Mouse (Mus musculus) thymus, adult 2 months (tissue): Measurements from ENCODE around the gene Hdac9. TPM values are rescaled to one million over a fixed set of nuclear protein-coding genes. Genes with fewer than 3 reads are reported as not detected.

Source experiments
- DNase-seq: peaks from one replicate; pipeline ENCODE4 v3.0.0; 2021
- H3K27ac ChIP-seq: fragments of 200-500 bp; 2 replicates; pipeline ENCODE4 v1.5.1; 2012; ENCODE audit warnings: low read length, control low read depth; ENCODE audit not compliant: control insufficient read depth, insufficient read depth
- H3K27me3 ChIP-seq: fragments of 200-500 bp; 2 replicates; pipeline ENCODE4 v1.6.1; 2012; ENCODE audit warnings: mild to moderate bottlenecking, low read length, moderate library complexity, mixed read lengths; ENCODE audit not compliant: control insufficient read depth, insufficient read depth
- H3K36me3 ChIP-seq: fragments of 200-500 bp; 2 replicates; pipeline ENCODE4 v1.6.1; 2012; ENCODE audit warnings: mild to moderate bottlenecking, low read length, moderate library complexity; ENCODE audit not compliant: control insufficient read depth, insufficient read depth
- H3K4me1 ChIP-seq: fragments of 200-500 bp; replicated peaks from 2 replicates; pipeline ENCODE4 v1.6.1; 2012; ENCODE audit warnings: low read length; ENCODE audit not compliant: control insufficient read depth, insufficient read depth
- H3K4me3 ChIP-seq: fragments of 200-500 bp; 2 replicates; pipeline ENCODE4 v1.5.1; 2012; ENCODE audit warnings: mild to moderate bottlenecking, low read length, control low read depth, moderate library complexity; ENCODE audit not compliant: control insufficient read depth, insufficient read depth
- CTCF ChIP-seq: fragments of 200-500 bp; IDR thresholded peaks from 2 replicates; pipeline ENCODE4 v1.5.1; 2012; ENCODE audit warnings: mild to moderate bottlenecking, control low read depth, low read length, moderate library complexity, borderline replicate concordance; ENCODE audit not compliant: control insufficient read depth, poor library complexity, insufficient read depth; ENCODE audit errors: extremely low read depth
- POLR2A ChIP-seq: fragments of 200-500 bp; IDR thresholded peaks from 2 replicates; pipeline ENCODE4 v1.6.1; 2012; ENCODE audit warnings: mild to moderate bottlenecking, low read length, control low read depth, moderate library complexity; ENCODE audit not compliant: control insufficient read depth, poor library complexity, insufficient read depth; ENCODE audit errors: extremely low read depth
- WGBS: fragments of 180-500 bp; shearing (Covaris S2); methylation state at CpG from one replicate; pipeline ENCODE4 v1.1.7; 2018; 5-methylcytosine and 5-hydroxymethylcytosine counted together
- polyA plus RNA-seq: library from polyadenylated mRNA; depleted of rRNA; stranded (reverse); fragments of >200 nt; gene quantifications from 2 replicates; pipeline ENCODE4 v1.2.3, GENCODE M21; 2012

Hdac9 gene
- polyA plus RNA-seq, 1 experiment = 1.9 TPM

GRCm38 (mm10) chr12:34612511-34612910, 304.4 kb downstream of the Hdac9 start:
- no peaks in the 10 kb centered on the region for H3K4me1 ChIP-seq
- H3K27me3 ChIP-seq = no peaks in the 10 kb centered on the region
- TF ChIP-seq POLR2A (no peak), CTCF (no peak)
- no peak overlapping the region for H3K27ac ChIP-seq
- H3K4me3 ChIP-seq = no peak overlapping the region
- H3K36me3 ChIP-seq = no peaks in the 10 kb centered on the region
- WGBS = 95% methylated on average over 3 of the region's 3 CpGs
- DNase-seq = no peak

GRCm38 (mm10) chr12:34604521-34604920, 312.4 kb downstream of the Hdac9 start:
- Histone ChIP-seq H3K27ac (no peak overlapping the region), H3K4me1 (no peaks in the 10 kb centered on the region), H3K27me3 (no peaks in the 10 kb centered on the region), H3K36me3 (no peaks in the 10 kb centered on the region), H3K4me3 (no peak overlapping the region)
- no peak for DNase-seq
- 96% methylated on average over 4 of the region's 4 CpGs for WGBS
- TF ChIP-seq POLR2A (no peak), CTCF (no peak)

GRCm38 (mm10) chr12:34594167-34594793, 322.6 kb downstream of the Hdac9 start:
- no peaks in the 10 kb centered on the region for H3K36me3 ChIP-seq
- H3K4me3 ChIP-seq = no peak overlapping the region
- DNase-seq = no peak
- H3K27me3 ChIP-seq = no peaks in the 10 kb centered on the region
- 48% methylated on average over 10 of the region's 10 CpGs for WGBS
- H3K27ac ChIP-seq = no peak overlapping the region
- TF ChIP-seq CTCF = no peak
- TF ChIP-seq POLR2A = no peak
- H3K4me1 ChIP-seq = no peaks in the 10 kb centered on the region

GRCm38 (mm10) chr12:34587171-34587570, 329.7 kb downstream of the Hdac9 start:
- TF ChIP-seq POLR2A = no peak
- no peak for TF ChIP-seq CTCF
- H3K36me3 ChIP-seq = no peaks in the 10 kb centered on the region
- no peak overlapping the region for H3K4me3 ChIP-seq
- no peak overlapping the region for H3K27ac ChIP-seq
- DNase-seq = no peak
- no peaks in the 10 kb centered on the region for H3K27me3 ChIP-seq
- no peaks in the 10 kb centered on the region for H3K4me1 ChIP-seq
- whole genome bisulfite sequencing = 89% methylated on average over 4 of the region's 4 CpGs

GRCm38 (mm10) chr12:34582522-34582921, 334.4 kb downstream of the Hdac9 start:
- TF ChIP-seq CTCF (no peak), POLR2A (no peak)
- Histone ChIP-seq H3K4me3 (no peak overlapping the region), H3K27ac (no peak overlapping the region), H3K36me3 (no peaks in the 10 kb centered on the region), H3K4me1 (no peaks in the 10 kb centered on the region), H3K27me3 (no peaks in the 10 kb centered on the region)
- WGBS = 93% methylated on average over 4 of the region's 4 CpGs
- DNase-seq = no peak

- TF ChIP-seq POLR2A (no peak), CTCF (no peak)
- H3K27me3 ChIP-seq = no peaks in the 10 kb centered on the region
- no peaks in the 10 kb centered on the region for H3K36me3 ChIP-seq
- H3K4me1 ChIP-seq = no peaks in the 10 kb centered on the region
- no peak overlapping the region for H3K27ac ChIP-seq
- H3K4me3 ChIP-seq = no peak overlapping the region
- DNase-seq = no peak
- WGBS = 98% methylated on average over 1 of the region's 1 CpGs
Measured at GRCm38 (mm10) chr12:34579220-34579619, 337.7 kb downstream of the Hdac9 start.

- H3K27me3 ChIP-seq = no peaks in the 10 kb centered on the region
- no peaks in the 10 kb centered on the region for H3K4me1 ChIP-seq
- H3K4me3 ChIP-seq = no peak overlapping the region
- no peak for DNase-seq
- TF ChIP-seq POLR2A = no peak
- no peak for TF ChIP-seq CTCF
- H3K36me3 ChIP-seq = no peaks in the 10 kb centered on the region
- 98% methylated on average over 1 of the region's 1 CpGs for WGBS
- H3K27ac ChIP-seq = no peak overlapping the region
Measured at GRCm38 (mm10) chr12:34571069-34571468, 345.8 kb downstream of the Hdac9 start.
